Mouse (Mus musculus): ENCODE data around the gene Abcc10. TPM values are rescaled to one million over a fixed set of nuclear protein-coding genes. Genes with fewer than 3 reads are reported as not detected.

Abcc10 gene
- polyA plus RNA-seq, 1 experiment, result 33.4 TPM

DNA sequence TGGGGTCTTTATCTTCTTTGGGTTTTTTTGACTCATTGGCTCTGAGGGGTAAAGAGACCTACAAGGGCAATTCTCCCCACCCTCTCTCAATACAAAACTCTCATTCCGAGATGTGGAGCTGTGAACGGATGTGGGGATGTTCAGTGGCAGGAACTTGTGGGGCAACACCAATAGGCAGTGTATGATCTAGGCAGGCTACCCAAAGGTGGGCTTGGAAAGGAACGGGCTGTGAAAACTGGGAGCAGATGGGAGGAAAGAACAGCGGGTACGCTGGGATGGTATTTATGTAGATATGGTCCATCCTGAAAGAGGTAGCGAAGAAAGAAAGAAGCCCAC lies 31.2 kb downstream of the Abcc10 start:
- Histone ChIP-seq H3K27me3 (ENCODE audit: control insufficient read depth, insufficient read depth, low read length) (peaks cover 12% of the 10 kb centered on the region; the same call in 1 of the 2 replicates), H3K36me3 (ENCODE audit: control insufficient read depth, insufficient read depth, low read length) (no peaks in the 10 kb centered on the region), H3K4me3 (ENCODE audit: control insufficient read depth, insufficient read depth, low read length) (no peak overlapping the region), H3K27ac (ENCODE audit: control insufficient read depth, insufficient read depth, low read length) (no peak overlapping the region), H3K4me1 (replicated peaks; ENCODE audit: control insufficient read depth, insufficient read depth, low read length) (peaks cover 13% of the 10 kb centered on the region)
- whole genome bisulfite sequencing, result 10% methylated on average over 6 of the region's 6 CpGs
- no peak for DNase-seq
- TF ChIP-seq CTCF (IDR thresholded peaks at IDR 0.05; ENCODE audit: borderline replicate concordance, control insufficient read depth, extremely low read depth, insufficient read depth, low read length, poor library complexity), result no peak

DNA sequence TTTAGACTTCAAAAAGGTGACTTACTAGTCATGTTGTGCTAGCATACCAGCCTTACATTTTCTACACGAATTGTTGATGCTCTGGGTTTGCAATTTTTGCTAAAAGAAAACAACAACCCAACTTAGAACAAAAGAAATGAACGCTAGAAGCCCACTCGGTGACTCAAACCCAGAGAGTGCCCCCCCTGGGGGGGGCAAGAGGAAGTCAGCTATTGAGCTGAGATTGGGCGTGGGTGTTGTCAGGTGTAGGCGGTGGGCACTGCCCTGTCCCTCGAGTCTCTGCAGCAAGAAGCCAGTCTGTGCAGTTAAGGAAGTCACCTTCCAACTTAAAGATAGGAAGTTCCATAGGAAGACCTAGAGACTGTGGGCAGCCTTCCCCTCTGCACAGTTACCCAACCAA lies 31.6 kb downstream of the Abcc10 start:
- 9% methylated on average over 6 of the region's 6 CpGs for WGBS
- peaks cover 12% of the 10 kb centered on the region; the same call in 1 of the 2 replicates for H3K27me3 ChIP-seq (ENCODE audit: control insufficient read depth, insufficient read depth, low read length)

DNA sequence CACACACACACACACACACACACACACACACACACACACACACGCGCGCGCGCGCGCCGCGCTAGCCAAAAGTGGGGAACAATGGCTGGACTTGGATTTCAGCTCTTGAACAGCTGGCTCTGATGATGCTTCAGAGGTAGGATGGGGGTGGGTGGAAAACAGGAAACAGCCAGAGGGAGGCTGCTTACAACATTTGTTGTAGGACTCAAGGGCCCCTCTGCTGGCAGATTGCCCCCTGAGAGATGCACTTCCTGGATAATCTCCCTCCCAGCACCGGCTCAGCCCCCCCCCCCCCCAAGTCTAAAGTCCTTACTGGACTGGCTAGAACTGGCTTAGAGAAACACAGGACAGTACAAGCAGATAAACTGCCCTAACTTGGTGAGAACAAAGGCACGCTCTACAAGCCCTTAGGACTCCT lies 40.5 kb downstream of the Abcc10 start:
- Histone ChIP-seq H3K36me3 (ENCODE audit: control insufficient read depth, insufficient read depth, low read length) (no peaks in the 10 kb centered on the region), H3K27me3 (ENCODE audit: control insufficient read depth, insufficient read depth, low read length) (no peaks in the 10 kb centered on the region), H3K27ac (ENCODE audit: control insufficient read depth, insufficient read depth, low read length) (peak overlapping the region; percentile 26; the same call in 1 of the 2 replicates), H3K4me3 (ENCODE audit: control insufficient read depth, insufficient read depth, low read length) (no peak overlapping the region), H3K4me1 (replicated peaks; ENCODE audit: control insufficient read depth, insufficient read depth, low read length) (peaks cover 40% of the 10 kb centered on the region)
- WGBS, result 60% methylated on average over 11 of the region's 11 CpGs
- DNase-seq, result no peak
- TF ChIP-seq CTCF (IDR thresholded peaks at IDR 0.05; ENCODE audit: borderline replicate concordance, control insufficient read depth, extremely low read depth, insufficient read depth, low read length, poor library complexity) (no peak), POLR2A (IDR thresholded peaks at IDR 0.05; ENCODE audit: control insufficient read depth, extremely low read depth, insufficient read depth, low read length, poor library complexity) (no peak)

More for the DNA sequence above, 31.6 kb downstream of the Abcc10 start:
- no peak for TF ChIP-seq POLR2A (IDR thresholded peaks at IDR 0.05; ENCODE audit: control insufficient read depth, extremely low read depth, insufficient read depth, low read length, poor library complexity)
- TF ChIP-seq CTCF (IDR thresholded peaks at IDR 0.05; ENCODE audit: borderline replicate concordance, control insufficient read depth, extremely low read depth, insufficient read depth, low read length, poor library complexity), result no peak
- no peak overlapping the region for H3K4me3 ChIP-seq (ENCODE audit: control insufficient read depth, insufficient read depth, low read length)
- DNase-seq, result no peak
- H3K4me1 ChIP-seq (replicated peaks; ENCODE audit: control insufficient read depth, insufficient read depth, low read length), result peaks cover 13% of the 10 kb centered on the region
- H3K36me3 ChIP-seq (ENCODE audit: control insufficient read depth, insufficient read depth, low read length), result no peaks in the 10 kb centered on the region
- H3K27ac ChIP-seq (ENCODE audit: control insufficient read depth, insufficient read depth, low read length), result no peak overlapping the region

DNA sequence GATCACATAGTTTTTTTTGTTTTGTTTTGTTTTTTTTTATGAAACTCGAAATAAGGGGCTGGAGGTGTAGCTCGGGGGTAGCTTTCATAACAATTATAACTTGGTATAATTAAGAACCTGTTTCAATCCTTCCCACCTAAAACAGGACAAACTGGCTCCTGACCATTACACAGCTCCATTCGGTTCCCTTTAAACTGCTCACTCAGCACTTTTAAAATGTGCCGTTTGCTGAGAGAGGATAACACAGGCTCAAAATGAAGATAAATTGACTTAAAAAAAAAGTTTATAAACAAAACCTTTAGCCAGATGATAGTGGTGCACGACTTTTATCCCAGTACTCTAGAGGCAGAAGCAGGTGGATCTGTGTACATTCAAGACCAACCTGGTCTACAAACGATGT lies 42.7 kb downstream of the Abcc10 start:
- no peaks in the 10 kb centered on the region for H3K27me3 ChIP-seq (ENCODE audit: control insufficient read depth, insufficient read depth, low read length)
- TF ChIP-seq POLR2A (IDR thresholded peaks at IDR 0.05; ENCODE audit: control insufficient read depth, extremely low read depth, insufficient read depth, low read length, poor library complexity) (no peak), CTCF (IDR thresholded peaks at IDR 0.05; ENCODE audit: borderline replicate concordance, control insufficient read depth, extremely low read depth, insufficient read depth, low read length, poor library complexity) (no peak)
- H3K27ac ChIP-seq (ENCODE audit: control insufficient read depth, insufficient read depth, low read length), result no peak overlapping the region
- no peaks in the 10 kb centered on the region for H3K36me3 ChIP-seq (ENCODE audit: control insufficient read depth, insufficient read depth, low read length)
- no peak for DNase-seq
- peaks cover 49% of the 10 kb centered on the region for H3K4me1 ChIP-seq (replicated peaks; ENCODE audit: control insufficient read depth, insufficient read depth, low read length)
- 78% methylated on average over 6 of the region's 6 CpGs for WGBS
- H3K4me3 ChIP-seq (ENCODE audit: control insufficient read depth, insufficient read depth, low read length), result no peak overlapping the region

DNA sequence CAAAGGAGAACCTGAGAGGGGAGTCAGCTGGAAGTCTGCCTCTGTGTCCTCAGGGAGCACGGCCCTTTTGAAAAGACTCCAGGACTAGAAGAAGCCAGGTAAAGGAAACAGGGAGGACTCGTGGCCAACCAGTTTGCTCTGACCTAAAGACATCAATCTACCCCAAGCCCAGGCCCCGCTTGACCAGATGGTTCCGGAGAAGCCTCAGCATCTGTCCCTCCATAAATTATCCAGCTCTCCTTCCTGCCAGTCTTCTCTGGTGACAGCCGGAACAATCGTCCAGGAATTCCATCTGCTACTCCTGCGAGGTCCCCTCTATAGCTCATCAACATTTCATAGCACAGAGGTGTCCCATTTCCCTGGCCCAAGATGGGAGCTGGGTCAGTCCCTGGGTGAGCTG lies 43.5 kb downstream of the Abcc10 start:
- no peaks in the 10 kb centered on the region for H3K36me3 ChIP-seq (ENCODE audit: control insufficient read depth, insufficient read depth, low read length)
- TF ChIP-seq CTCF (IDR thresholded peaks at IDR 0.05; ENCODE audit: borderline replicate concordance, control insufficient read depth, extremely low read depth, insufficient read depth, low read length, poor library complexity) (no peak), POLR2A (IDR thresholded peaks at IDR 0.05; ENCODE audit: control insufficient read depth, extremely low read depth, insufficient read depth, low read length, poor library complexity) (no peak)
- no peaks in the 10 kb centered on the region for H3K27me3 ChIP-seq (ENCODE audit: control insufficient read depth, insufficient read depth, low read length)
- H3K4me1 ChIP-seq (replicated peaks; ENCODE audit: control insufficient read depth, insufficient read depth, low read length), result peaks cover 49% of the 10 kb centered on the region
- H3K27ac ChIP-seq (ENCODE audit: control insufficient read depth, insufficient read depth, low read length), result no peak overlapping the region
- DNase-seq, result no peak
- no peak overlapping the region for H3K4me3 ChIP-seq (ENCODE audit: control insufficient read depth, insufficient read depth, low read length)
- WGBS, result 78% methylated on average over 7 of the region's 7 CpGs

DNA sequence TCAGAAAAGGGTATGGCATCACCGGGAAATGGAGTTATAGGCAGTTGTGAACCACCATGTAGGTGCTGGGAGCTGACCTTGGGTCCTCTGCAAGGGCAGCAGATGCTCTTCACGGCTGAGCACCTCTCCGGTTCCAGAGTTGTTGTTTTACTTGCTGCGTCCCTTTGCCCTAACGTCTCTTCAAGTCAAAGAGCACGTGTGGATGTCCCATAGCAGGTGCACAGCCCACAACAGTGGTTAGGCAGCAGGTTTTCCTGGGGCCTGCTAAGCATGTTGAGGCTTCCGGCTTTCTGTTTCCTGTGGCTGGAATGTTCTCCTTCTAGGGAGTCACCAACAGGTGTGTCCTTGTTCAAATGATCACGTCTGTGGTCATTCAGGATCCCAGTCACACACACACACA lies 44.2 kb downstream of the Abcc10 start:
- H3K27ac ChIP-seq (ENCODE audit: control insufficient read depth, insufficient read depth, low read length), result peak overlapping the region; percentile 86
- peaks cover 49% of the 10 kb centered on the region for H3K4me1 ChIP-seq (replicated peaks; ENCODE audit: control insufficient read depth, insufficient read depth, low read length)
- no peak overlapping the region for H3K4me3 ChIP-seq (ENCODE audit: control insufficient read depth, insufficient read depth, low read length)
- peak; percentile 41 for DNase-seq
- peaks cover 3% of the 10 kb centered on the region; the same call in 1 of the 2 replicates for H3K36me3 ChIP-seq (ENCODE audit: control insufficient read depth, insufficient read depth, low read length)
- TF ChIP-seq CTCF (IDR thresholded peaks at IDR 0.05; ENCODE audit: borderline replicate concordance, control insufficient read depth, extremely low read depth, insufficient read depth, low read length, poor library complexity) (no peak), POLR2A (IDR thresholded peaks at IDR 0.05; ENCODE audit: control insufficient read depth, extremely low read depth, insufficient read depth, low read length, poor library complexity) (no peak)
- H3K27me3 ChIP-seq (ENCODE audit: control insufficient read depth, insufficient read depth, low read length), result no peaks in the 10 kb centered on the region
- WGBS, result 52% methylated on average over 8 of the region's 8 CpGs

DNA sequence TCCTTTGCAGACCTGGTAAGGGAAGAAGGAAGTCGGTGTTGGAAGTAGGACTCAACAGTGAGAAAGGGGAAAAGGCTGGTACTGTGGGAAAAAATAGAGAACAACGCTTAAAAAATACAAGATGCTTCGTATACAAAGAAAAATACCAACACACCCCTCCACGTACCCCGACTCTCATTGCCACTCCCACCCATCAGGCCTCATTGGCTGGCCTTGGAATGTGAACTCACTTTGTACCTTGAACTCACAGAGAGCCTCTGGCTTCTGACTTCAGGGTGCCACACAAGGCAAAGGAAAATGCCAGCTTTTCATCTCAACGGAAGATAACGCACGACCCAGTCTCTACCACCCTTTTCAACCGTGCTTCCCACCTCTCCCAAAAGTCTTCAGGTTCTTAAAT lies 45.0 kb downstream of the Abcc10 start:
- Histone ChIP-seq H3K4me1 (replicated peaks; ENCODE audit: control insufficient read depth, insufficient read depth, low read length) (peaks cover 46% of the 10 kb centered on the region), H3K4me3 (ENCODE audit: control insufficient read depth, insufficient read depth, low read length) (no peak overlapping the region; the same call in 1 of the 2 replicates), H3K27me3 (ENCODE audit: control insufficient read depth, insufficient read depth, low read length) (no peaks in the 10 kb centered on the region), H3K27ac (ENCODE audit: control insufficient read depth, insufficient read depth, low read length) (peak overlapping the region; percentile 86), H3K36me3 (ENCODE audit: control insufficient read depth, insufficient read depth, low read length) (peaks cover 8% of the 10 kb centered on the region; the same call in 1 of the 2 replicates)
- TF ChIP-seq CTCF (IDR thresholded peaks at IDR 0.05; ENCODE audit: borderline replicate concordance, control insufficient read depth, extremely low read depth, insufficient read depth, low read length, poor library complexity) (no peak), POLR2A (IDR thresholded peaks at IDR 0.05; ENCODE audit: control insufficient read depth, extremely low read depth, insufficient read depth, low read length, poor library complexity) (no peak)
- DNase-seq, result no peak
- WGBS, result 30% methylated on average over 9 of the region's 9 CpGs
